Mouse (Mus musculus) right cerebral cortex, adult 2 months (tissue): ENCODE measurements at regions not wholly inside any gene's neighbourhood (a gene's known extent, or its start where the extent isn't known, plus 50 kb on each side); places are given as distances from the start of the nearest gene placed in this dataset.

Source experiments
- DNase-seq, 2 experiments: peaks; one replicate each; pipeline ENCODE4 v3.0.0; 2021 to 2022; ENCODE audit warnings: low spot score in 2 of 2

DNA sequence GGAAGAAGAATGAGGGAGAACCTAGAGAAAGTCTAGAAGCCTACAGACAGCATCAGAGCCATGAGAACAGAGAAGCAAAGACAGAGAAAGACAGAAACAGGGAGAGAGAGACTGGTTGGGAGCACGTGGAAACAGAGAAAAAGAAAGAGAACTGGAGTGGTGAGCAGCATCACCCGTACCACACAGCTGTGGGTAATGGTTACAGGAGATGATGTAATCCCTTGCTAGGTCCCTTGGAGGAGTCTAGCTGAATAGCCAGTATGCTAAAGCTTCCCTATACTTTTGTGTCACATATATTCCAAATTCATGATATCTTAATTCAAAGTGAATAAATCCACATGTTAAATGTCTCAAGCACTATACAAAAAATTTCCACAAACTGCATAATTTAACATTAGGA, 284.0 kb downstream of the 4930544G11Rik start:
- no peak for DNase-seq

- no peak for DNase-seq
Measured at GRCm38 (mm10) chr6:66255378-66255777, 279.8 kb upstream of the Mad2l1 start.

DNA sequence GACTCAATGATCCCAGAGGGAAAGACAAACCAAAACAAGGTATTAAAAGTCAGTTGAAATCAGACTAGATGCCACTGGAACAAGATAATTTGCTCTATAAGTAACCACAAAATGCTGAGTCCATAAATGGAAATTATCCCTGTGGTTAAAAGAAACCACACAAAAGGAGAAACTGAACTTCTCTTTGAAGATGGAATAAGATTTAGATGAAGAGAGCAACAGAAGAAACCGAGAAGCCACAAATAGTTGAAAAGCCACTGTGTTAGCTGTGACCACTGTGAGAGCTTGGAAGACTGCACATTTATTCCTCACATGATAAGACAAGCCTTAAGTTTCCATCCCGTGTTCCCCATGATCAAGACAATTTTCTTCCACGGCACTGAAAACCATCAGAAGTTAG, 271.8 kb upstream of the Mad2l1 start:
- no peak for DNase-seq

DNA sequence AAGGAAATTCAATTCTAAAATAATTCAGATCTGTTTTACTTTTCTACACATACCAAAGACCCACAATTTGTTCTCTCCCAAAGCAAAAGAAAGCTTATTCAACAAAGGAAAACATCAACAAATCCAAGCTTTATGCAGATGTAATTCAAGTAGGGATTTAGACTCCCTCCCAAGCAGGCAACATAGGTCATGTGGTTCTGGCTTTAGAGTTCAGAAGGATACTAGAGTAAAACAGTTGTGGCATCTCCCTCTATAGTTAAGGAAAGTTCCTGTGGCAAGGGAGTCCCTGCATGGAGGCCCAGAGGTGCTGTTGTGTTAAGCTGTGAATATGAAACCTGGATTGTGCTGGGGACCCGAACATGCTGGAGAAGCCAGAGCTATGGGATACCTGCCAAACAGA, 271.3 kb upstream of the Mad2l1 start:
- DNase-seq: no peak

DNA sequence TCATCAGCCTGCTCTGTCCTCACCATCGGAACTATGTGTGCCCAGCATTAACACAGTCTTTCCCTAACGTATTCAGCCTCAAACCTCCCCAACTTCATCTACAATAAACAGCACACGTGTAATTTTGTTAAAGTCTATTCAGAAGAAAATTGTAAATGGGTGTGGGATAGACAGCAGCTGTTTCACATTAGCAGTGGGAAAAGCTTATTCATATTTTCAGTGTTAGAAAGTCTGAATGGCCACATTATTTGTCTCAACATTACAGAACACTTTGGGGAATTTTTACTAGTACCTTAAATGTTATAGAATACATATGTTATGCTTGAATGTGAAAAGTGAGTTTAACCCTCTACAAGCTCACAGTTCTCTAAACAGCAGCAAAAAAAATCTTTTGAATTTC, 266.8 kb upstream of the Mad2l1 start:
- DNase-seq: no peak

DNA sequence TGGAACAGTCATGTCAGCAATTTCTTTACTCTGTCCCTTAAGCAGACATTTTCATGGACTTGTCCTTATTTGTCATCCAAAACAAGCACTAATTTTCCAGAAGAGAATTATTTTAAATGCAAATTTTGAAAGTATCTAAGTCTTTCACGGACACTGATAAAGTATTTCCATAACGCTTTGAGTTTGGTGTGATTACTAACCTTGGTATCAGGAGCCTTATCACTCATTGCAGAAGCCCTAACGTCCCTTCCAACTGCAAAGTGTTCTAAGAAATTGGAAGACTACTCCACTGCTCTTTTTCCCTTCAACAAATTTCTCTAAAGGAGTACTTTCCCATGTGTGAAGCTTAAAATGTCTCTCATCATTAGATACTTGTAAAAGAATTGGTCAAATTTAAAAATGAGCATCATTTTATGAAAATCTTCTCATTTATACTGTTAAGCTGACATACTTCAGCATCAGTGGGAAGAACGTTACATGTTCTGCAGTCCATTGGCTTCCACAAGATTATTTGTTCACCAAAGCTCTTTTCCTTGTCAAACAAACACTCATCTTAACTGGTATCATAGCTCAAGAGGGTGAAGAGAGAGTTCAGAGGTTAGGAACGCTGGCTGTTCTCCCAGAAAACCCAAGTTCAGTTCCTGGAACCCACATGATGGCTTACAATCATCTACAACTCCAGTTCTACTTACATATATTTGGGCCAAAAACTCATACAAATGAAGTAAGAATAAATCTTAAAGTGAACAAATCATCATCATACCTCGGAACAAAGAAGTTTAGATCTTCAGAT, 263.6 kb upstream of the Mad2l1 start:
- no peak for DNase-seq

GRCm38 (mm10) chr6:66272216-66272615, 263.0 kb upstream of the Mad2l1 start:
- DNase-seq: no peak

GRCm38 (mm10) chr6:66274737-66275136, 260.5 kb upstream of the Mad2l1 start:
- DNase-seq: no peak

DNA sequence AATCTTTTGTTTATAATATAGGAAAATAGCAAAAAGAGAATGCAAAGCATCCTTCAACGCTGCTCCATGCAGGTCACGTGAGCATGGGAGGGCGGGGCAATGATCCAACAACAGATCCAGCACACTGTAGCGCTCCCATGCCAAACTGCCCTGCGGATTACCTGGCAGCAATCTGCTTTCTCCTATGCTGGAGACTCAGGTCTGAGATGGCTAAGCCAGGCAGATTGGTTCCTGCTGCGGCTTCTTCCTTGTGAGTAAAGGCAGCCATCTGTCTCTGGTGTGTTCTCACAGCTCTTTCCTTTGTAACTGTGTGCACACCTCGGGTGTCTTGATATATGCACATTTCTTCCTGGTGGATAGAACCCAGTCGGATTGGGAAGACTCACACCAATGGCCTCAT, 254.5 kb upstream of the Mad2l1 start:
- no peak for DNase-seq

DNA sequence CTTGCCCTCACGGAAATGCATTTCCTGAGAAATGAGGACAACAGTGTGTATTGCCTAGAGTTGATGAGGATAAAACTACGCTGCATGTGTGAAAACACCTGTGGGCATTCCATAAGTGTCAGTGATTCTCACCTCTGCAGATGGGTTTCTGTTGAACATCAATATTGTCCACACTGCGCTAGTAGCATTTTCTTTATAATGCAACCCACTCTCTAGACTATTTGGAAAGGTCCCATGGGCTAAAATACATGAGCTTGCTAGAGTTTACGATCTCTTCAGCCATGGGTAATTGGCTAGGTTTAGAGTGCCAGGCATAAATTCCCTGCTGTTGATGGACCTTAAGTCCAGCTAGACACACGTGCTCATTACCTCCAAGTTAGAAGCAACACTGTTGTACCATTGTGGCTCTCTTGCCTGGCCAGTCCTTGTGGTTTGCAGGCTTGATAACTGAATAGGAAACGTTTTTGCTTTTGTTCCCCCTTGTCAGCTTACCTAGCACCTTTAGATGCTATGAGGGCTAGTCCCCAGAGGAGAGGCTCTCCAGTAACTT, 252.5 kb upstream of the Mad2l1 start:
- DNase-seq: no peak

- DNase-seq: no peak
Measured at GRCm38 (mm10) chr6:66283521-66283920, 251.7 kb upstream of the Mad2l1 start.

GRCm38 (mm10) chr6:66287607-66288006, 247.6 kb upstream of the Mad2l1 start:
- peak; percentile 56 to 58 for DNase-seq

DNA sequence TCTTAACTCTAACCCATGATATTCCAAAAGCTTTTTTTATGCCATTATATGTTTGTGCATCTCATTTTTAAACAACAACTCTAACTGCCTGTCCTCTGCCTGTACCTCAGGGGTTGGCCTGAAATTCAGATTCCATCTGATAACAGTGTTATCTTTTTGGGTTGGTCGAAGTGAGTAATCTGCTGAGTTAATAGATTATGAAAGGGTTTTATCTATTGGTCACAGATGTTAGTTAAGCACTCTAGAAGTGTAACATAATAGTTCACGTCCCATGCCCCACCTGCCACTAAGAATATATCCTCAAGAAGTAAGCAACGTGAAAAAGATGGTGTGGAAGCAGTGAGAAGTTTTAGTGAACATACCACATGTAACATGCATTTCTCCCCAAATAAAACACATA, 246.0 kb upstream of the Mad2l1 start:
- no peak for DNase-seq

- DNase-seq: no peak
Measured at GRCm38 (mm10) chr6:66291576-66291975, 243.6 kb upstream of the Mad2l1 start.

DNA sequence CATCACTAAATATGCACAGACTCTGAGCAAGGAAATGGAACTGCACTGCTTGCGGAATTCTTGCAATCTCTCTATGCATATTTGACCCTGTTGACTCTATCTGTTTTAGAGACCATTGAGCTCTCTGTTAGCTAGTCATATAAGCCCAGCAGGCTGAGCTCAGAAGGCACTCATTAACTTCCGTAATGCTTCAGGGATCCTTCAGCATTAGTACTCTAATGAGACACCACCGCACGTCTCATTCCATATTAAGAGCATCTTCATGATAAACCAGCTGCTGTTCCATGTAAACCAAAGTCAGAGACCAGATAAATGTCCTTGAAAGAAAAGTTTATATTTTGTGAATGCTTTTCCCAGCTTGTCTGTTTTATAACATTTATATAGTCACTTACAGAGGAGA, 237.1 kb upstream of the Mad2l1 start:
- DNase-seq: no peak

DNA sequence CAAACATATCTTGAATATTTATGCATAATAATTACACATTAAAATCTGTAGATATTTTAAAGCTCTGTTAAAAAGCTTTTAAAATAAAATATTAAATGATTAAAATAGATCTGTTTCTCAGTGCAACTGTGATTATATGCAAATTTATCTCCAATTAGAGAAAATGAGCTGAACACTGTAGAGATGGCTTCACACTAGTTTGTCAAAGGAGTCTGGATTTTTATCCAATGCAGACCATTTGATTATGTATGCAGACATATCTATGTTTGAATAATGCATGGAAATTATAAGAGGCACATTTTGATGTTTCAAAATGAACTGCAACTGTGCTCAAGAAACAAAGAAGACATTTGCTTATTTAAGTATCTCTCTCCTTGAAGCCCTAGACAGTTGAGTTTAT, 235.0 kb upstream of the Mad2l1 start:
- DNase-seq: no peak

DNA sequence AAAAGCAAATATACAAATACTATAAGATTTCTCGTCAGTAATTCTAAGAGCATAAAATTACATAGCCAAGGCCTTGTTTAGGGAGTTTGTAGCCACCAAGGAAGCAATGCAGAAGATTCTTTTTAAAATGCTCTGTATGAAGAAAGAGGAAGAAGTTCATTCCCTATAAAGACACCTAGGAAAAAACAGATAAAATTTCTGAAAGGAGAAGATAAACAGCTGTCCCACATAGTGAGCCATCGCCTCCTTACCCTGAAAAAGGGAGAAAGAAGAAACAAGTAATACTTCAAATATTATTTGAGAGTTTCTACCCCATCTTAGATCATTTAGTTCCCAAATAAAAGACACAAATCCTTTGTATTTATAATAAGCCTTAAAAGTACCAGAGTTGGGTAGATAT, 190.3 kb upstream of the Mad2l1 start:
- DNase-seq: no peak

GRCm38 (mm10) chr6:66347356-66347755, 187.8 kb upstream of the Mad2l1 start:
- DNase-seq: no peak

DNA sequence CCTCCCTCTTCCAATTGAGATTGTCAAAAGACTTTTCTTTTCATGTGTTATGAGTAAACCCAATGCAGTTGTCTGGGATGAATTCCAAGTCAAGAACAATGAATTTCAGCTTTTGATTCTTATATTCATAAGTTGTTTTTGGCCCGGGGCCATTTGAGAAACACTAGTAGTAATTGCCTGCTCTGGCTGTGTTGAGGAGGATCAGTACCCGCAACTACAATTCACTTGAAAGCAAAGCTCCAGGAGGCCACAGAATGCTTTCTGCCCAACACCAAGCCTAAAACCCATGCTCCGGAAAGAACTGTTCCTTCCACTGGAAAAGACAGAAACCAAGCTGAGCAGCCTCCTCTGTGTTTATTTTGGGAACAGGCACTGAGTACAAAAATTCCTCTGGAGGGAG, 174.1 kb upstream of the Mad2l1 start:
- DNase-seq: peak; percentile 10 to 17

GRCm38 (mm10) chr6:66367263-66367662, 167.9 kb upstream of the Mad2l1 start:
- no peak for DNase-seq

- DNase-seq: no peak
Measured at GRCm38 (mm10) chr6:66381279-66381934, 153.8 kb upstream of the Mad2l1 start.

DNA sequence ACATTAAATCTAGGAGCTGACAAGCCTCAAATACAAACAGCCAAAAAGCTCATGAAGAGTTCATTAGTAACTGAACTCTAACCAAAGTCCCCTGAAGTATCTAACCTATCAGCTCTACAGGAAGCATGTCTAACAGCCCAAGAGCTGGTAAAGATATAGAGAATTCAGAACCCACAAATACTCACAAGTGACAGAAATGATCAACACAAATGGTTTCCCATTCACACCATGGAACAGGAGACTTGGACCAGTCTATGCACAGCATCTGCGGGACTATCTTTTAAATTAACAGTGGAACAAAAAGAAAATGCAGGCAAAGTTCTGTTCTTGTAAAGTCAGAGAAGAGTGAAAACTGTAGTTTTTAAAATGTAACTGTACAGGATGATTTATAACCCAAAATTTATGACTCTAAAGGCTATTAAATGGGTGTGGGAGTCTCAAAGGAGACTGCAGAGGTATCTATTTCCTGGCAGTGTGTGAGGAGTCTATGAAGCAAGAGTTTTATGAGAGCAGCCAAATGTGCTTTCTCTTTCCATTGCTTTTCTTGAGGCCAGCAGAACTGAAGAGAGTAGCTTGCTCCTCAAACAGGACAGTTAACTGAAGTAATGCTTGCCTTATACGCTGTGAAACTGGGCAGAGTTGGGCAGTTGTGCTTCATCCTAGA, 152.7 kb upstream of the Mad2l1 start:
- no peak for DNase-seq

- DNase-seq: no peak
Measured at GRCm38 (mm10) chr6:66395147-66395546, 140.0 kb upstream of the Mad2l1 start.
